Mouse (Mus musculus) brain, embryonic 14.5 days (tissue): ENCODE results near the gene Stox2.

Source experiments
- CTCF ChIP-seq: fragments of 200-500 bp; IDR thresholded peaks from 2 replicates; pipeline ENCODE4 v1.5.1; 2012; ENCODE audit warnings: inconsistent platforms, mild to moderate bottlenecking, moderate library complexity, borderline replicate concordance; ENCODE audit not compliant: insufficient read depth, insufficient read length; ENCODE audit errors: extremely low read depth
- POLR2A ChIP-seq: fragments of 200-500 bp; IDR thresholded peaks from 2 replicates; pipeline ENCODE4 v1.6.1; 2012; ENCODE audit warnings: mild to moderate bottlenecking, inconsistent platforms, borderline replicate concordance; ENCODE audit not compliant: poor library complexity, insufficient read depth, insufficient read length, severe bottlenecking; ENCODE audit errors: extremely low read depth

GRCm38 (mm10) chr8:47404852-47405251 lies 41.3 kb downstream of the Stox2 start:
- TF ChIP-seq POLR2A (no peak), CTCF (no peak)
